Mouse (Mus musculus) urinary bladder, postnatal 25 days (tissue): ENCODE measurements around the gene Zfp534.
"Not testable (repeated sequence)": the region's sequence is repeated elsewhere in the genome, so short reads cannot be mapped to it uniquely, and the experiment has no call there.

ENCODE experiments used
- DNase-seq: peaks from one replicate; pipeline ENCODE4 v3.0.0; 2022; ENCODE audit warnings: low spot score

The Zfp534 gene

GRCm38 (mm10) chr4:147702453-147702852, at the start of gene Zfp534:
Gene Zfp534, minus strand, starts transcription at chr4:147702553.
- not testable (repeated sequence) for DNase-seq

GRCm38 (mm10) chr4:147746255-147746654, 43.9 kb upstream of the Zfp534 start:
- DNase-seq: not testable (repeated sequence)

GRCm38 (mm10) chr4:147738636-147739369, 36.5 kb upstream of the Zfp534 start:
- not testable (repeated sequence) for DNase-seq

GRCm38 (mm10) chr4:147655245-147655644, 47.1 kb downstream of the Zfp534 start:
- not testable (repeated sequence) for DNase-seq

DNA sequence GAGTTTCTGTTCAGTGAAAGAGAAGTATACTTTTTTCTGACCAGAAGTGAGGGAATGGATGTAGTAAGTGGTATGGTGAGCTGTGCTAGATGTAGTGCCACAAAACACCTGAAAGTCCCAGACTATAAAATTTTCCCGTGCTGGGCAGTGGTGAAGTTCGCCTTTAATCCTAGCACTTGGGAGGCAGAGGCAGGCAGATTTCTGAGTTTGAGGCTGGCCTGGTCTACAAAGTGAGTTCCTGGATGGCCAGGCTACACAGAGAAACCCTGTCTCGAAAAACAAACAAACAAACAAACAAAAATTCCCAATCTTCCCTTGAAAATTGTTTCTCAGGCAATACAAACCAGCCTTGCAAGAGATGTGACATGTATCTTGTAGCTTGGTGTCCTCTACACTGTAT, 54.9 kb downstream of the Zfp534 start:
- DNase-seq: not testable (repeated sequence)

GRCm38 (mm10) chr4:147642413-147642812, 59.9 kb downstream of the Zfp534 start, which contains the start of gene Zfp979:
Gene Zfp979, minus strand, starts transcription at chr4:147642513.
- DNase-seq: not testable (repeated sequence)

DNA sequence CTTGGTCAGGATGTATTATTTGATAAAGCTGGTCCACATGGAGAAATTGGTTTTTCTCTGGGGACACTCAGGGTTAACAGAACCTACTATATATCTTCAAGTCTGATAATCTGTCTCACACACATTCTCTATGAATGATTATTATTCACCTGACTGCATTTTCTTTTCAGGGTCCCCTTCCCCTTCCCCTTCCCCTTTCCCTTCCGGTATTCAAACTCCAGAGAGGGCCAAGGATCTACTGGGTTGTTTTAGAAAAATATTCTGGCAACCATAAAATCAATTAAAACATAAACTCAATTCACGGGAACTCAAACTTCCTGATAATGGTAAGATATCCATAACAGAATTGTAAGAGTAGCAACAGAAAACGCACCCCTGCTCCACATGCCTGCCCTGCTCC, 60.4 kb downstream of the Zfp534 start:
- not testable (repeated sequence) for DNase-seq

DNA sequence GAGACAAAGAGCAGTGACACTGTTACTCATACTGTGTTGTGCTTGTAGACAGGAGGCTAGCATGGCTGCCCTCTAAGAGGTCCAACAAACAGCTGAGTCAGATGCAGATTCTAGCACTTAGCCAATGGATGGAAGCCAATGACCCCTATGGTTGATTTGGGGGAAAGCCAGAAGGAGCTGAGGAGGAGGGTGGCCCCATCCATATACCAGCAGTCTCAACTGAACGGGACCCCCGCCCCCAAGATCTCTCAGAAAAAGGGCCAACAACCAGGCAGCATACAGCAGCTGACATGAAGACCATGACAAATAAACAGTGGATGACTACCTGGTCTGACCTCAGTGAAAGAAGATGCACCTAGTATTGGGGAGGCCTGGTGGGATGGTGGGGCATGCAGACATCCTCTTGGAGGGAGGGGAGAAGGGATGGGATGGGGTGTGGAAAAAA, 68.5 kb downstream of the Zfp534 start:
- DNase-seq: not testable (repeated sequence)
